Mouse (Mus musculus) heart, embryonic 10.5 days (tissue): Measurements from ENCODE around the gene Ankrd2. TPM values are rescaled to one million over a fixed set of nuclear protein-coding genes. Genes with fewer than 3 reads are reported as not detected.
"Not testable (repeated sequence)": the region's sequence is repeated elsewhere in the genome, so short reads cannot be mapped to it uniquely, and the experiment has no call there.

Source experiments
- DNase-seq: peaks from one replicate; pipeline ENCODE4 v3.0.0-alpha.2; 2017; ENCODE audit warnings: low spot score
- H3K27ac ChIP-seq: fragments of 300-500 bp; sonication (generic); 2 replicates; pipeline ENCODE4 v1.5.1; 2016; ENCODE audit warnings: mild to moderate bottlenecking
- H3K27me3 ChIP-seq: fragments of 300-500 bp; sonication (generic); 2 replicates; pipeline ENCODE4 v1.6.1; 2016; ENCODE audit warnings: mild to moderate bottlenecking; ENCODE audit not compliant: poor library complexity, insufficient read depth, severe bottlenecking
- H3K36me3 ChIP-seq: fragments of 300-500 bp; sonication (generic); 2 replicates; pipeline ENCODE4 v1.6.1; 2016; ENCODE audit warnings: mild to moderate bottlenecking, moderate library complexity
- H3K4me1 ChIP-seq: fragments of 300-500 bp; sonication (generic); 2 replicates; pipeline ENCODE4 v1.6.1; 2016; ENCODE audit warnings: mild to moderate bottlenecking
- H3K4me3 ChIP-seq: fragments of 300-500 bp; sonication (generic); 2 replicates; pipeline ENCODE4 v1.5.1; 2016; ENCODE audit warnings: mild to moderate bottlenecking, moderate library complexity
- H3K9me3 ChIP-seq: fragments of 300-500 bp; sonication (generic); 2 replicates; pipeline ENCODE4 v1.6.1; 2016; ENCODE audit warnings: mild to moderate bottlenecking, moderate library complexity
- WGBS: fragments of 180-500 bp; shearing (Covaris S2); methylation state at CpG from one replicate; pipeline ENCODE4 v1.1.7; 2016; 5-methylcytosine and 5-hydroxymethylcytosine counted together
- polyA plus RNA-seq: library from polyadenylated mRNA; unstranded; fragments of >200 nt; fragmentation: Nextera tagmentation; extraction: Ambion mirVana; gene quantifications from 2 replicates; pipeline ENCODE4 v1.2.1, GENCODE M21; 2016

Gene Ankrd2
- polyA plus RNA-seq, 1 experiment from 2014 or later, result not detected

- Histone ChIP-seq H3K27me3 (no peaks in the 10 kb centered on the region), H3K9me3 (no peaks in the 10 kb centered on the region), H3K27ac (no peak overlapping the region), H3K4me1 (peaks cover 9% of the 10 kb centered on the region), H3K36me3 (peaks cover 14% of the 10 kb centered on the region), H3K4me3 (no peak overlapping the region)
- peak; percentile 63 for DNase-seq
- 67% methylated on average over 7 of the region's 7 CpGs for WGBS
Measured at GRCm38 (mm10) chr19:42071221-42071620, 35.4 kb downstream of the Ankrd2 start.

- H3K9me3 ChIP-seq, result no peaks in the 10 kb centered on the region
- DNase-seq, result peak; percentile 67
- H3K36me3 ChIP-seq, result peaks cover 14% of the 10 kb centered on the region
- 77% methylated on average over 15 of the region's 15 CpGs for WGBS
- peaks cover 9% of the 10 kb centered on the region for H3K4me1 ChIP-seq
- no peak overlapping the region for H3K4me3 ChIP-seq
- H3K27ac ChIP-seq, result no peak overlapping the region
- no peaks in the 10 kb centered on the region for H3K27me3 ChIP-seq
Measured at GRCm38 (mm10) chr19:42071886-42072608, 36.2 kb downstream of the Ankrd2 start.

GRCm38 (mm10) chr19:42072802-42073201, 37.0 kb downstream of the Ankrd2 start:
- H3K4me1 ChIP-seq, result peaks cover 9% of the 10 kb centered on the region
- no peak overlapping the region for H3K4me3 ChIP-seq
- no peaks in the 10 kb centered on the region for H3K9me3 ChIP-seq
- 72% methylated on average over 7 of the region's 7 CpGs for WGBS
- H3K36me3 ChIP-seq, result peaks cover 14% of the 10 kb centered on the region
- peak; percentile 43 for DNase-seq
- no peak overlapping the region for H3K27ac ChIP-seq
- H3K27me3 ChIP-seq, result no peaks in the 10 kb centered on the region

GRCm38 (mm10) chr19:42075051-42075450, 39.3 kb downstream of the Ankrd2 start:
- no peaks in the 10 kb centered on the region for H3K27me3 ChIP-seq
- H3K9me3 ChIP-seq, result no peaks in the 10 kb centered on the region
- peak; percentile 63 for DNase-seq
- no peak overlapping the region for H3K4me3 ChIP-seq
- peaks cover 14% of the 10 kb centered on the region for H3K36me3 ChIP-seq
- no peak overlapping the region for H3K27ac ChIP-seq
- WGBS, result 73% methylated on average over 2 of the region's 2 CpGs
- no peaks in the 10 kb centered on the region for H3K4me1 ChIP-seq

GRCm38 (mm10) chr19:42075992-42076391, 40.2 kb downstream of the Ankrd2 start:
- Histone ChIP-seq H3K27ac (no peak overlapping the region), H3K4me1 (no peaks in the 10 kb centered on the region; the same call in 1 of the 2 replicates), H3K27me3 (no peaks in the 10 kb centered on the region), H3K4me3 (no peak overlapping the region), H3K36me3 (peaks cover 14% of the 10 kb centered on the region), H3K9me3 (no peaks in the 10 kb centered on the region)
- WGBS, result 88% methylated on average over 16 of the region's 16 CpGs
- peak; percentile 63 for DNase-seq

GRCm38 (mm10) chr19:42078566-42078965, 42.8 kb downstream of the Ankrd2 start:
- no peaks in the 10 kb centered on the region for H3K9me3 ChIP-seq
- H3K4me3 ChIP-seq, result no peak overlapping the region
- no peaks in the 10 kb centered on the region for H3K27me3 ChIP-seq
- 89% methylated on average over 8 of the region's 8 CpGs for WGBS
- H3K27ac ChIP-seq, result no peak overlapping the region
- H3K36me3 ChIP-seq, result peaks cover 14% of the 10 kb centered on the region
- DNase-seq, result peak; percentile 47
- H3K4me1 ChIP-seq, result no peaks in the 10 kb centered on the region; the same call in 1 of the 2 replicates

GRCm38 (mm10) chr19:42079006-42079405, 43.2 kb downstream of the Ankrd2 start:
- Histone ChIP-seq H3K9me3 (no peaks in the 10 kb centered on the region), H3K4me1 (no peaks in the 10 kb centered on the region; the same call in 1 of the 2 replicates), H3K36me3 (peaks cover 14% of the 10 kb centered on the region), H3K27ac (no peak overlapping the region), H3K27me3 (no peaks in the 10 kb centered on the region), H3K4me3 (no peak overlapping the region)
- WGBS, result 81% methylated on average over 12 of the region's 12 CpGs
- no peak for DNase-seq

- no peak overlapping the region for H3K4me3 ChIP-seq
- no peaks in the 10 kb centered on the region for H3K9me3 ChIP-seq
- H3K36me3 ChIP-seq, result peaks cover 12% of the 10 kb centered on the region
- WGBS, result 83% methylated on average over 5 of the region's 5 CpGs
- DNase-seq, result no peak
- no peaks in the 10 kb centered on the region; the same call in 1 of the 2 replicates for H3K4me1 ChIP-seq
- H3K27ac ChIP-seq, result no peak overlapping the region
- no peaks in the 10 kb centered on the region for H3K27me3 ChIP-seq
Measured at GRCm38 (mm10) chr19:42079950-42080349, 44.1 kb downstream of the Ankrd2 start.

- Histone ChIP-seq H3K27me3 (no peaks in the 10 kb centered on the region), H3K36me3 (peaks cover 8% of the 10 kb centered on the region), H3K4me1 (peaks cover under 1% of the 10 kb centered on the region), H3K9me3 (no peaks in the 10 kb centered on the region), H3K27ac (no peak overlapping the region), H3K4me3 (no peak overlapping the region)
- DNase-seq, result no peak
- WGBS, result 81% methylated on average over 11 of the region's 11 CpGs
Measured at GRCm38 (mm10) chr19:42080469-42080868, 44.7 kb downstream of the Ankrd2 start.

GRCm38 (mm10) chr19:42081613-42082012, 45.8 kb downstream of the Ankrd2 start:
- not testable (repeated sequence) for H3K27ac ChIP-seq, H3K27me3 ChIP-seq, DNase-seq, H3K9me3 ChIP-seq, H3K36me3 ChIP-seq, H3K4me3 ChIP-seq
- peaks cover 11% of the 10 kb centered on the region for H3K4me1 ChIP-seq
- WGBS, result 88% methylated on average over 5 of the region's 5 CpGs

GRCm38 (mm10) chr19:42085690-42086089, 49.9 kb downstream of the Ankrd2 start:
- no peaks in the 10 kb centered on the region for H3K36me3 ChIP-seq
- peak overlapping the region; percentile 85 for H3K27ac ChIP-seq
- H3K9me3 ChIP-seq, result no peaks in the 10 kb centered on the region
- H3K27me3 ChIP-seq, result no peaks in the 10 kb centered on the region
- H3K4me1 ChIP-seq, result peaks cover 26% of the 10 kb centered on the region
- DNase-seq, result no peak
- H3K4me3 ChIP-seq, result peak overlapping the region; percentile 84
- 9% methylated on average over 10 of the region's 10 CpGs for WGBS

- H3K9me3 ChIP-seq, result no peaks in the 10 kb centered on the region
- H3K27me3 ChIP-seq, result no peaks in the 10 kb centered on the region
- peak; percentile 95 for DNase-seq
- peaks cover 27% of the 10 kb centered on the region for H3K4me1 ChIP-seq
- H3K36me3 ChIP-seq, result no peaks in the 10 kb centered on the region
- H3K4me3 ChIP-seq, result peak within 1 kb of the TSS; percentile 84
- WGBS, result under 1% methylated on average over 21 of the region's 21 CpGs
- peak within 1 kb of the TSS; percentile 85 for H3K27ac ChIP-seq
Measured at GRCm38 (mm10) chr19:42086166-42086565, 50.4 kb downstream of the Ankrd2 start, which contains the start of gene Morn4. TSS of gene Morn4 (minus strand) at chr19:42086357.

- peaks cover 7% of the 10 kb centered on the region for H3K36me3 ChIP-seq
- no peaks in the 10 kb centered on the region for H3K9me3 ChIP-seq
- peak overlapping the region; percentile 96 for H3K27ac ChIP-seq
- H3K27me3 ChIP-seq, result no peaks in the 10 kb centered on the region
- peak overlapping the region; percentile 97 for H3K4me3 ChIP-seq
- H3K4me1 ChIP-seq, result peaks cover 39% of the 10 kb centered on the region
- 19% methylated on average over 14 of the region's 14 CpGs for WGBS
- peak; percentile 88 for DNase-seq
Measured at GRCm38 (mm10) chr19:42089103-42089747, 53.4 kb downstream of the Ankrd2 start.
